Mouse (Mus musculus): ENCODE data around the gene Dnph1. TPM values are rescaled to one million over a fixed set of nuclear protein-coding genes. Genes with fewer than 3 reads are reported as not detected.

The Dnph1 gene
- polyA plus RNA-seq, 1 experiment = 68.0 TPM

DNA sequence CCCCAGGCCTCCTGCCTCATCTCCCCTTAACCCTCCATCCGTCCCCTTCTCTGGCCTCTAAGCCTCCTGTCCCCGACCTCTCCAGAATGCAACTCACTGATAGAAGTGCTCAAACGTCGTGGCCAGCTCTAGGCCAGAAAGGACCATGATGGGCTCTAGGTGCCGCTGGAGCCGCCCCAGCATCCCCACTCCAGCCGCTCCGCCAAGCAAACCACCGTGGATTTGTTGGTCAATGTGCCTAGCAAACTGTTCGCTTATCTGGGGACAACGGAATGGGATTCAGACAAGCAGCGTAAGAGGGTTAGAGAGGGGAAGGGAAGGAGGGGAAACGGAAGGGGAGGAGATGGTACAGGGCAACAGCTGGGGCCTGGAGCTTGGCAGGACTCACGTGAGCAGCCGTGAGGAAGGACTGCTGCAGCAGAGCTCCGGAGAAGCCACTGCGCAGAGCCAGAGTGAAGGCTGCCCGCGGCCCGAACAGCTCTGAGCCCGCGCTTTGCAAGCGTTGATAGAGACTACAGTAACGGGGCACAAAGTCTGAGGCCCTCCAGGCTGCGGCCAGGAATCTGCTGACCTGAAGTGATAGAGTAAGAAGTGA is 24.0 kb downstream of the Dnph1 start:
- TF ChIP-seq MYOD1 (IDR thresholded peaks at IDR 0.05; ENCODE audit: control insufficient read depth, insufficient read length, low read depth) (no peak), MAX (IDR thresholded peaks at IDR 0.05) (no peak), USF1 (IDR thresholded peaks at IDR 0.05; ENCODE audit: low read depth) (no peak), MYOG (IDR thresholded peaks at IDR 0.05; ENCODE audit: control insufficient read depth, extremely low read depth, insufficient read length) (no peak)
- H3K79me3 ChIP-seq (ENCODE audit: low read depth) = no peaks in the 10 kb centered on the region
- no peaks in the 10 kb centered on the region for H3K79me2 ChIP-seq (ENCODE audit: control insufficient read depth, insufficient read depth)
- H3ac ChIP-seq (ENCODE audit: control insufficient read depth, insufficient read length, low read depth) = no peak overlapping the region
- no peak overlapping the region for H3K4me3 ChIP-seq (ENCODE audit: insufficient read depth, poor library complexity, severe bottlenecking)
- peaks cover 37% of the 10 kb centered on the region for H3K27me3 ChIP-seq (ENCODE audit: control insufficient read depth, insufficient read depth, insufficient read length)
- H3K36me3 ChIP-seq (ENCODE audit: control insufficient read depth, insufficient read depth) = no peaks in the 10 kb centered on the region

DNA sequence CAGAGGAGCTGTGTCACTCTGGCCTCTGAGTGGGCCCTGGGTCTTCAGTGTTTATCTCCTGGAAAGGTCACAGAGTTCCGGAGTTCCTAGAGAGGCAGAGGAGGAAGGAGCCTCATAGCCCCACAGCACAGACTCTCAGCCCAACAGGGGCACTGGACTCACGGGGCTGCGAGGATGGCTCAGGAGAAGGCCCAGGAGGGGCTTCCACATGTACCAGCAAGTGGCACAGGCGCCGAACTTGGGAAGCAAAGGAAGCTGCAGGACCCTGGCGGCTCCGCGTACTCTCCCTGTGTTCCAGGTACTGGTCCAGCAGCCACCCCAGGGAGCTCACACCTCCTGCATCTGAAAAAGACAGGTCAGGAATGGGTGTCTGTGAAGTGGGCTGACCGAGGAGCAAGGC is 24.7 kb downstream of the Dnph1 start:
- TF ChIP-seq FOSL1 (IDR thresholded peaks at IDR 0.05; ENCODE audit: insufficient read depth, low read length, poor library complexity, severe bottlenecking) (no peak), MAX (IDR thresholded peaks at IDR 0.05) (no peak), MYOG (IDR thresholded peaks at IDR 0.05; ENCODE audit: control insufficient read depth, extremely low read depth, insufficient read length) (no peak), CTCF (IDR thresholded peaks at IDR 0.05; ENCODE audit: control insufficient read depth, insufficient read depth, insufficient read length) (no peak), CEBPB (IDR thresholded peaks at IDR 0.05; ENCODE audit: low read depth) (no peak), USF1 (IDR thresholded peaks at IDR 0.05; ENCODE audit: low read depth) (no peak)
- Histone ChIP-seq H3ac (ENCODE audit: control insufficient read depth, insufficient read length, low read depth) (no peak overlapping the region), H3K27me3 (ENCODE audit: control insufficient read depth, insufficient read depth, insufficient read length) (peaks cover 37% of the 10 kb centered on the region), H3K79me2 (ENCODE audit: control insufficient read depth, insufficient read depth) (no peaks in the 10 kb centered on the region), H3K36me3 (ENCODE audit: control insufficient read depth, insufficient read depth) (no peaks in the 10 kb centered on the region), H3K79me3 (ENCODE audit: low read depth) (no peaks in the 10 kb centered on the region), H3K4me3 (ENCODE audit: insufficient read depth, poor library complexity, severe bottlenecking) (no peak overlapping the region)

DNA sequence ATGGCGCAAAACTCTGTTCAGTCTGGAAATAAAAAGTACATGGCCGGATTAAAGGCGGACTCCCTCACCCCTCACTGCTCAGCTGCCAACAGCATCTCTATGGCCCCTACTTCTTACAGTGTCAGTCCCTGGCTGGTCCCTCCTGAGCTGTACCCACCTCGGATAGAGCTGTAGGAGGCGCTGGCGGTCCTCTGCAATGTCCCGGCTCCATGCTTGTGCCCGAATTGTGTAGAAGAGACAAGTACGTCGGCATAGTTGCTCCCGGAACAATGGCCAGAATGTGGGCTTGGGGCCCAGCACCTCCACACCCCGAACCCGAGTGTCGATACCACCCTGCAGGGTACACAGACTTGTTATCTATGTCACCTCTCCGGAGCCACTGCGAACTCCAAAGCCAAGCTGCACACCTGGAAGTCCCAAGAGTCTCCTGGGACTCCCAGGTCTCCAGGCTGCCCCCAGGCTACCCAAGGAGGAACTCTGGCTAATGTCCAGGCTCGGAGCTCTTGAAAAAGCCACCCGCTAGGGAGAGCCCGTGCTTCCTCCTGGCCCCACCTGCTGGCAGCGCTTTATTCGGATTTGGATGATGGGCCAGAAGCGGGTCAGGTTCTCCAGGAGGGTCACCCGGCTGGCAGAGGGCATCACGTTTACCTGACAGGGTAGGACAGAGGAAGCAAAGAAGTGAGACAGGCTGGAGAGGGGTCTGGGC is 25.6 kb downstream of the Dnph1 start:
- Histone ChIP-seq H3K36me3 (ENCODE audit: control insufficient read depth, insufficient read depth) (no peaks in the 10 kb centered on the region), H3K4me3 (ENCODE audit: insufficient read depth, poor library complexity, severe bottlenecking) (no peak overlapping the region), H3ac (ENCODE audit: control insufficient read depth, insufficient read length, low read depth) (no peak overlapping the region), H3K79me2 (ENCODE audit: control insufficient read depth, insufficient read depth) (no peaks in the 10 kb centered on the region), H3K27me3 (ENCODE audit: control insufficient read depth, insufficient read depth, insufficient read length) (peaks cover 37% of the 10 kb centered on the region), H3K79me3 (ENCODE audit: low read depth) (no peaks in the 10 kb centered on the region)
- no peak for TF ChIP-seq FOSL1 (IDR thresholded peaks at IDR 0.05; ENCODE audit: insufficient read depth, low read length, poor library complexity, severe bottlenecking)

DNA sequence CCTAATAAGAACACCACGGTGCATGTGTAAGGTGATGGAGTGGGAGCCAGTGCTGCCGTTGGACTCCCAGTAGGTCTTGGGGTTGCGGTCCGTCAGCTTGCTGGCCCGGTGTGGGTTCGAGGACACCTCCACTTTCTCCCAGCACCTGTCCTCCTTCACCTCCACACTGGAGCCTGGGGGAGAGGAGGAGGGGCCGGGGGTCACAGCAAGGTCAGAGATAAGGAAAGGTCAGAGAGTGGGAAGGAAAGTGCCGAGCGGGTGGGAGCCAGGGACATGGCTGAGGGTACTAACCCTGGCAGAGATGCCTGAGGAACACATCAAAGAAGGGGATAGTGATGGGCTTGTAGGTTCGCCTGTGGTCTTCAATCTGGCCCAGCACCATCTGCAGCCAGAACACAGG is 28.6 kb downstream of the Dnph1 start:
- no peaks in the 10 kb centered on the region for H3K79me2 ChIP-seq (ENCODE audit: control insufficient read depth, insufficient read depth)
- H3K4me3 ChIP-seq (ENCODE audit: insufficient read depth, poor library complexity, severe bottlenecking) = no peak overlapping the region
- no peaks in the 10 kb centered on the region for H3K36me3 ChIP-seq (ENCODE audit: control insufficient read depth, insufficient read depth)
- peaks cover 23% of the 10 kb centered on the region for H3K27me3 ChIP-seq (ENCODE audit: control insufficient read depth, insufficient read depth, insufficient read length)
- TF ChIP-seq CTCF (IDR thresholded peaks at IDR 0.05; ENCODE audit: control insufficient read depth, insufficient read depth, insufficient read length) = no peak
- TF ChIP-seq CEBPB (IDR thresholded peaks at IDR 0.05; ENCODE audit: low read depth) = no peak
- TF ChIP-seq MYOG (IDR thresholded peaks at IDR 0.05; ENCODE audit: control insufficient read depth, extremely low read depth, insufficient read length) = no peak
- no peak for TF ChIP-seq MYOD1 (IDR thresholded peaks at IDR 0.05; ENCODE audit: control insufficient read depth, insufficient read length, low read depth)
- TF ChIP-seq FOSL1 (IDR thresholded peaks at IDR 0.05; ENCODE audit: insufficient read depth, low read length, poor library complexity, severe bottlenecking) = no peak
- no peak for TF ChIP-seq USF1 (IDR thresholded peaks at IDR 0.05; ENCODE audit: low read depth)
- TF ChIP-seq MAX (IDR thresholded peaks at IDR 0.05) = no peak
- H3ac ChIP-seq (ENCODE audit: control insufficient read depth, insufficient read length, low read depth) = no peak overlapping the region
- no peaks in the 10 kb centered on the region for H3K79me3 ChIP-seq (ENCODE audit: low read depth)

DNA sequence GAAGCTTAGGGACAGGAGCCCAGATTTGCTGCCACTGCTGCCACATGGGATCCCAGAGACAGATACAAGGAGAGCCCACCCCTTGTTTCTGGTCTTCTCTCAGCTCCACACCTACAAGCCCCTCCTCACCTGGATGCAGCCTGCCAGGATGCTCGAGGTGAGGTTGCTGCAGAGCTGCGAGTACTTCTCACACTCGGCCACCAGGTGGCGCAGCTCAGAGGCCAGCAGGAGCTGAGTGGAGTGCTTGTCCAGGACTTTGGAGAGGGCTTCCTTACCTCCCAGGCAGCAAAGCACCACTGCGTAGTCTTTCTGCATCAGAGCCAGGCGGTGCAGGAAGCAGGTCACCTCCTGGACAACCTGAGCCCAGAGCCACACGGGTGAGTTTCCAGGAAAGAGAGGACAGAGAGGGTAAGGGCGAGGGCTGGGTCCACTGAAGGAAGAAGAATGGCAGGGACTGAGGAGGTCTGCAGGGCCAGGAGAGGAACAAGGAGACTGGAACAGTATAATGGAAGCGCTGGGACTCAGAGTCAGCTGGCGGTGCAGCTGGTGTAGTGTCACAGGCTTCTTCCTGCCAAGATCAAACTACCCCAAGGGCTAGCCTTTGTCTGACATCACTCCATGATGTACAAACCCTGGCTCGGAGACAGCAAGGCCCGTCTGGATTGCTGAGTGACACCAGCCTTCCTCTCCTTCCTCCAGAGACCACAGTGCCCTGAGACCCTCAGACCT is 29.2 kb downstream of the Dnph1 start:
- Histone ChIP-seq H3K79me3 (ENCODE audit: low read depth) (no peaks in the 10 kb centered on the region), H3K4me3 (ENCODE audit: insufficient read depth, poor library complexity, severe bottlenecking) (no peak overlapping the region), H3K27me3 (ENCODE audit: control insufficient read depth, insufficient read depth, insufficient read length) (peaks cover 16% of the 10 kb centered on the region), H3K79me2 (ENCODE audit: control insufficient read depth, insufficient read depth) (no peaks in the 10 kb centered on the region), H3ac (ENCODE audit: control insufficient read depth, insufficient read length, low read depth) (no peak overlapping the region), H3K36me3 (ENCODE audit: control insufficient read depth, insufficient read depth) (no peaks in the 10 kb centered on the region)
- TF ChIP-seq MYOG (IDR thresholded peaks at IDR 0.05; ENCODE audit: control insufficient read depth, extremely low read depth, insufficient read length) = no peak
- peak; percentile 92 for TF ChIP-seq CTCF (IDR thresholded peaks at IDR 0.05; ENCODE audit: control insufficient read depth, insufficient read depth, insufficient read length)
- TF ChIP-seq CEBPB (IDR thresholded peaks at IDR 0.05; ENCODE audit: low read depth) = no peak
- TF ChIP-seq FOSL1 (IDR thresholded peaks at IDR 0.05; ENCODE audit: insufficient read depth, low read length, poor library complexity, severe bottlenecking) = no peak

DNA sequence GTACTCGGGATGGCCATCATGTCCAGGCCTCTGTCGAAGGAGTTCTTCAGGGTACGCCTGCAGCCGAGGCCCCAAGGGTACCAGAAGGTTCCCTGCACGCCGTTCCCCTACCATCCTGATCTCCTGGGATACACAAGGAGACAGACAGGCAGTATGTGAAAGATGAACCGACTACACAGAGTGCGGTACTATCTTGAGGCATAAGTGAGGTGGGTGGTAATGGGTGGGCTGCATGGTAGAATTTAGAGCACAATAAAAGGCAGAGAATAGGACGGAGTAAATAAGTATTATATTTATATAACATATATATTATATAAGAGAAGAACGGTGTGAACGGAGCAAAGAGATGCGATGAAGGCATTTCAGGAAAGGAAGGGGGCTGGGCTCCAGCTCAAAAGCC is 47.1 kb downstream of the Dnph1 start:
- no peaks in the 10 kb centered on the region for H3K79me3 ChIP-seq (ENCODE audit: low read depth)
- no peak for TF ChIP-seq USF1 (IDR thresholded peaks at IDR 0.05; ENCODE audit: low read depth)
- no peak for TF ChIP-seq CTCF (IDR thresholded peaks at IDR 0.05; ENCODE audit: control insufficient read depth, insufficient read depth, insufficient read length)
- no peak for TF ChIP-seq FOSL1 (IDR thresholded peaks at IDR 0.05; ENCODE audit: insufficient read depth, low read length, poor library complexity, severe bottlenecking)
- H3K4me3 ChIP-seq (ENCODE audit: insufficient read depth, poor library complexity, severe bottlenecking) = no peak overlapping the region
- no peak overlapping the region for H3ac ChIP-seq (ENCODE audit: control insufficient read depth, insufficient read length, low read depth)
- H3K36me3 ChIP-seq (ENCODE audit: control insufficient read depth, insufficient read depth) = peaks cover 6% of the 10 kb centered on the region
- no peaks in the 10 kb centered on the region for H3K79me2 ChIP-seq (ENCODE audit: control insufficient read depth, insufficient read depth)
- no peaks in the 10 kb centered on the region for H3K27me3 ChIP-seq (ENCODE audit: control insufficient read depth, insufficient read depth, insufficient read length)

Data from C2C12 (cell line).